Mouse (Mus musculus) cerebellum, postnatal 14 days (tissue): ENCODE data around the gene Nhlrc3.

ENCODE experiments used
- DNase-seq, 2 experiments: peaks; one replicate each; pipeline ENCODE4 v3.0.0; 2021; ENCODE audit warnings: mixed read lengths in 2 of 2

Nhlrc3 gene

DNA sequence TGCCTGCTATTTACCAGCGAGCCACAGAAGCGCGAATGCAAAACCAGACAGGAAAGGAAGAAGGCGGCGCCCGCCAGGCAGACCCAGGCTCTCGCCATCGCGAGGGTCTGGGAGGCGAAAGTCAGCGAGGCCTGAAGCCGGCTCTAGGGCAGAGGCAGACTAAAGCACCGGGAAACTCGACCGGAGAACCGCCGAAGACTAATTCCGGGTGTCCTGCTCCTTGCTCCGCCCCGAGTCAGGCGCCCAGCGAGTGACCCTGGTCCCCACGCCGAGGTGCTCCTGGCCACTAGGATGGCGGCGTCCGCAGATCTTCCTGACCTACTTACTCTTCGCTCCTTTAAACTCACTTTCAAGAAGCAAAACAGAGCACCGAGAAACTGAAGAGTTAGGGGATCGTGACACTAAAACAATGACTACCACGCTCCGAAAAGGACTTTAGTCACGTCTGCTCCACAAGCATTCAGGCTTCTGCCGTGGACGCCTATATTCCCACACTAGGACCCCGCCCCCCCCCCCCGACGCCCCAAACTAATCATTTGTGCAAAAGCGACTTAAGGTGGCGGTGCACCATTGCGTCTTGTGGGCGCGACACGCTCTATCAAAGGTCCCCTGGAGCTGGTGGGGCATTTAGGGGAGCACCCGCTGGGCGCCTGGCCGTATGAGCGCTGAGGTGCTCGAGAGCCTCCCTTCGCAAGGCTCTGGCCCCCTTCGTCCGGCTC lies at the start of gene Nhlrc3, which contains the start of gene Proser1:
Nhlrc3 (minus strand) TSS at position 287 of the 719 bp plus-strand sequence.
Proser1 (plus strand) TSS at position 621 of the 719 bp plus-strand sequence.
- peak; percentile 96 to 98 for DNase-seq

DNA sequence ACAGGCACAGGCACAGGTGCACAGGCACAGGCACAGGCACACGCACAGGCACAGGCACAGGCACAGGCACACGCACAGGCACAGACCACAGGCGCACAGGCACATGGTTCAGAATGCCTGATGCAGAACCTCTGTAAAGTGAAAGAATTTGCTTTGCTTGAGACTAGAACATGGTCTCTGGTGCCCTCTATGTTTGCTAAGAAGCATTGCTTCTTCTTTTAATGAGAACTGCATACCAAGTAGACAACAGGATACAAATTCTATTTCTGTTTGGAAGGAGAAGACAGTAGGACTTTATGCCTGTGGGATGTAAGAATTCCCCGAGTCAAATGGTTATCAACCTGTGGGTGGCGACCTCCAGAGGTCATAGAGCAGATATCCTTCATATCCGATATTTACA lies 39.3 kb upstream of the Nhlrc3 start:
- DNase-seq = no peak

DNA sequence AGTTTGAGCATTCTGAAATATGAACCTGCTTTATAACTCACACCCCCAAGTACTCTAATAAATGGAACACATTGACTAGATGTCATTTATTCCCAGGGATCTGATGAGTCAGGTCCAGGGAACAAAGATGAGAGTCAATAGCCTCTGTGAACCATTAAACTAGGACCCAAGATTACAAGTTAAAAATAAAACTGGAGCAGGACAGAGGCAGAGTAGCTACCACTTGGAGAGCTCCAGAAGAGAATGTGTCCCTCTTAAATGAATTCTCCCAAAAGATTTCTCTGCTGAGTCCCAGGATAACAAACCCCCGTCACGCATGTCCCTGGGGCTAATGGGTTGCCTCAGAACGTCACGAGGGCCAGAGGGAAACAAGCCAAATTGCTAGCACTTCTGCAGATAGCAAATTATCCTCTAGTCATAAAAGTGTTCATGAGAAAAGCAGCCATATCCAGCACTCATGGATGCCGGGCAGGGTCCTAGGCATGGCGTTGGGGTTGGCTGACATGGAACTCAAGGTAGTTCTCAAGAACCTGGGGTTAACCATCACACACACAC lies 35.3 kb upstream of the Nhlrc3 start:
- DNase-seq = no peak

DNA sequence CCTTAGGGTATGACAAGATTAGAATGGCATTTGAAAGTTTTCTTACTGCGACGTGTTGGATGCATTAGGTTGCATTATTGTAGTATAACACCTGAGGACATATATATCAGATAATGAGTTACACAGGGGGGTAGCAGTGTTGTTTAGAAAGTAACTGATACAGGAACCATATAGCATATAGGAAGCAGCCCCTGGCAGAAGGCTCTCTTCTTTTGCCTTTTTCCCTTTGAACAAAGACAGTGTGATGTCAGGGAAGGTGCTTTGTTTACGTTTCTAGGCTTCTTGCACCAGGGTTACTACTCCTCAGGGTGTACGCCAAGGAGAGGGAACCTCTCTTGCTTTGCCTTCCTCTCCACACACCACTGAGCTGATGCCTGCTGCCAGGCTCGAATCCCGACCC lies 25.2 kb upstream of the Nhlrc3 start, which contains the start of gene Stoml3:
Stoml3 (plus strand) TSS at position 301 of the 400 bp plus-strand sequence.
- DNase-seq = no peak

DNA sequence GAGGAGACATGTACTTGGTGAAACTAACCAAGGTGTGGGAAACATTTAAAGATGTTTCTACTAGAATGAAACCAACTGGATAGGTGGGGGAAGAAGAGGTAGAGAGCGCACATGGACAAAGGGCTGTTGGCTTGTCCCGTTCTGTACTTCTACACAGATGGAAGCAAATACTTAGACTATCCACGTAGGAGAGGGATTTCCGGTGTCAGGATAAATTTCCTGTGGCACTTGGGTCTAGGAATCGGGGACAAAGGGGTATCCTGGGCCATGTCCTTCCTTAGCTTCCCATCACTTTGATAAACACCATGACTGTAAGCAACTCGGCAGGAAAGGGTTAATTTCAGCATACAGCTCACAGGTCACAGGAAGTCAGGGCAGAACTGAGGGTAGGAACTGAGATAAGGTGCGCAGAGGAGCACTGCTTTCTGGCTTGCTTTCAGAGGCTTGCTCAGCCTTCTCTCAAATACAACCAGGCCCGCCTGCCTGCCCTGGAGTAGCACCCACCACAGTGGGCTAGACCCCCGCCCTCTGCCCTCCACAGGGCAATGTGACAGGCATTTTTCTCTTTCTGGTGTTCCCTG lies 24.0 kb upstream of the Nhlrc3 start:
- no peak for DNase-seq

GRCm38 (mm10) chr3:53486561-53486960 lies 23.4 kb upstream of the Nhlrc3 start:
- DNase-seq = no peak

- no peak for DNase-seq
Measured at GRCm38 (mm10) chr3:53483414-53484059, 20.4 kb upstream of the Nhlrc3 start.

DNA sequence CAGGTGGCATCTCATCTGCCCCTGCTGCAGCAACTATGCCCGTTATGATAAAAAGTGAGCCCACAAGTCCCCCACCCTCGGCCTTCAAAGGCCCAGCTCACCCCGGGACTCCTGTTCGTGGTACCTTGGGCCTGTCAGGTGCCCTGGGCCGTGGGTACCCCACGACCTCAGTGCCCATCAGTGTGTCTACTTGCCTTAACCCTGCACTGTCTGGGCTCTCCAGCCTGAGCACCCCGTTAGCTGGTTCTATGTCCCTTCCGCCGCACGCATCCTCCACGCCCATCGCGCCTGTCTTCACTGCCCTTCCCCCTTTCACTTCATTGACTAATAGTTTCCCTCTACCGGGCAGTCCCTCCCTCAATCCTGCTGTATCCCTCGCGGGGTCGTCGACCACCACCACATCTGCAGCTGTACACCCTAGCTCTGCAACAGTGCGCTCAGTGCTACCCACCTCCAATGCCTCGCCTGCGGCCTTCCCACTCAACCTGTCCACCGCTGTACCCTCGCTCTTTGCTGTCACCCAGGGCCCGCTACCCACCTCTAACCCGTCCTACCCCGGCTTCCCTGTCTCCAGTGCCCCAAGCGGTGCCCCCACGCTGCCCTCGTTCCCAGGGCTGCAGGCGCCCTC lies 15.4 kb upstream of the Nhlrc3 start:
- DNase-seq = no peak

DNA sequence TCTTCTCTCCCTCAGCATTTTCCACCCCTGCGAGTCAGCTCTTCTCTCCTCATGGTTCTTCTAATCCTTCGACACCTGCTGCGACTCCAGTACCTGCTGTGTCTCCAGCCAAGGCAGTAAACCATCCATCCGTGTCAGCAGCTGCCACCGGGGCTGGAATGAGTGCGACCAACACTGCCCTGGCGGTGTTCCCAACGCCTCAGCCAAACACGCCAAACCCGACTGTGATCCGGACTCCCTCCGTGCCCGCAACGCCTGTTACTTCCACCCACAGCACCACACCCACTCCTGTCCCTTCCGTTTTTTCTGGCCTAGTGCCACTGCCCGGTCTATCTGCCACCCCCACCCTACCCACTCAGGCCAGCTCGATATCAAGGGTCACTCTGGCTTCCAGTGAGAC lies 14.3 kb upstream of the Nhlrc3 start:
- DNase-seq = peak; percentile 72 to 77

GRCm38 (mm10) chr3:53475889-53476288 lies 12.8 kb upstream of the Nhlrc3 start:
- DNase-seq = peak; percentile 77 to 80

- DNase-seq = no peak
Measured at GRCm38 (mm10) chr3:53474179-53474578, 11.0 kb upstream of the Nhlrc3 start.

DNA sequence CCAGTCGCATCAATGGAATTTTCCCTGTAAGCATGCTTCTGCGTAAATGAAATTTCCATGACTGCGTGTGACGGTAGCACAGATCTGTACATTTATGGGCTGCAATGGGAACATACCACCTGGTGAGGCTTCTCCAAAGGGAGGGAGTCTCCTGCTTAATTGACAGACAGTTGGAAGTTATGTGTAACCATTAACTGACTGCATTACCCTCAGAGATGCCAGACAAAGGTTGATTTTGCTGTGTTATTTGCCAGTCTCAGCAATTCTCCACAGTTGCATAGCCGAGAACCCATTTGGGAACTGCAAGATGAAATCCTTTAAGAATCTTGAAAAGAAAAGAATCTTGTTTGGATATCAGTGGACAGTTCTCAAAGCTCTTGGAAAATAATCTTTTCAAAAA lies 8.9 kb upstream of the Nhlrc3 start:
- DNase-seq = no peak

DNA sequence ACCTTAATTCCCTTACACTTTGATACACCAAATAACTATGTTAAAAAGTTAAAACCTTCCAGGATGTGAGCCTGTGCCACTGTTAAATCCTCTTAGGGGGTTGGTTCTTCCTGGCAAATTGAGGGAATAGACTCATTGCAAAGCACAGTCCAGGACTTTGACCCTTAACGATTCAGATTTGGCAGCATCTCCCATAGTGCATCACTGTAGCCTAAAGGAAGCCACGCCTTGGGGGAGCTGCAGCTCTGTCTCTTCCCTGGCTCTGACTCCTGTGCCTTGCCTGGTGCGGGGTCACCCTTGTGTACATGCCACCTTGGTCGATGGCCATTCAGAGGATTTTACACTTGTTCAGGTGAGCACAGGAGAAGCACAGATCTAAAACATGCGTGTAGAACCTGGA lies 6.5 kb upstream of the Nhlrc3 start:
- DNase-seq = no peak

GRCm38 (mm10) chr3:53467356-53467755 lies 4.2 kb upstream of the Nhlrc3 start:
- DNase-seq = no peak

- no peak for DNase-seq
Measured at GRCm38 (mm10) chr3:53466481-53466880, 3.3 kb upstream of the Nhlrc3 start.

DNA sequence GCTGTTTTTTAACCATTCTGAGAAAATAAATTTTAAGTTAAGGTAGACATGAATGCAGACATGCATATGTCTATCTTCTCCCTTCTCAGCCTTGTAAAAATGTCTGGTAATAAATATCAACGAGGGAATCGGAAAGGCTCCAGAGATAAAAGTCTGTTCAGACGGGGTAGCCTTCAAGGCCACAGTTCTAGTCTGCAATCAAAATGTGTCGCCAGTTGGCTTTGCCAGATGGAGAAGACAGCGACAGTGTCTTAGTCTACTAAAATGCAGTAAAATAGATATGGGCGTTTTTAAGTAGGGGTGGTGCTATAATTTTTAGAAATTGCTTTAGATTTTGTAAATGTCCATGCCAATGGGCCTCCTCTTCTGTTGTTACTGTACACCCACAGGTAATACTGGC lies 2.2 kb upstream of the Nhlrc3 start:
- DNase-seq = no peak

DNA sequence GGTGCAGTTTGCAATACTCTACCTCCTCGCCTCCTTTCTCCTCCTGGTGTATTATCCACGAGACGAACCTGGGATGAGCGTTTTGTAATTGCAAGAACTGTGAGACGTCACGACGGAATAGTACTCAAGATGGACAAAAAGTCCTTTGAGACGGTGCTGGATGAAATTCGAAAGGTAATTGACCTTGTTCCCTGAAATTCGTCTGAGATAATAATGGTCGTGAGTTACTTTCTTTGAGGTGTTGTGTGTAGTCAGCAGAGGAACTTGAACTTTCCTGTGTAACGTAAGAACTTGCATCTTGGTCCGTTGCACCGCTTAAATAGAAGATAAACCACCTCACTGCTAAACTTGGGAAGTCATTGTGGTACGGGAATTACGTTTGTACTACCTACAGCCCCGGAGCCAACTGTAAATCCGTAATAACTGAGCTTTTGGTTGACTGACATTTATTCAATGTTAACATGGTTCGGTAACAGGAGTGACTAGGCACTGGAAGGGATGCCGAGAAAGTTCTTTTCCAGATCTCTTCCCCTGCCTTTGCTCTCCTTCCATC lies 1.1 kb upstream of the Nhlrc3 start:
- no peak for DNase-seq

DNA sequence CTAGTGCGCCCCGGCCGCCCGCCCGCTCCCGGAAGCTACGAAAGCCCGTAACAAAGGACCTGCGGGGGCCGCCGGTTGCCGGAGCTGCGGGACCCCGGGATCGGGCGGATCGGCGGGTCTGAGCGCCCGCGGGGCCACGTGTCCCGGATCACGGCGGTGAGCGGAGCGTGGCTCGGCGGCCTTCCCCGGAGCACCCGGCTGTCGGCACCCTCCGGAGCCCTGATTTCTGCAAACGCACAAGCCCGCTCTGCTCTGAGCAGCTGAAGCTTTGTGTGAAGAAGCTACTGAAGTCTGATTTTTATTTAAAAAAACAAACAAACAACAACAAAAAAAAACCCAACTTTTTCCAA lies 608 bp upstream of the Nhlrc3 start:
- DNase-seq = no peak

GRCm38 (mm10) chr3:53462701-53463045 lies 459 bp downstream of the Nhlrc3 start:
- DNase-seq = no peak

- DNase-seq = no peak
Measured at GRCm38 (mm10) chr3:53460106-53460505, 3.0 kb downstream of the Nhlrc3 start.

DNA sequence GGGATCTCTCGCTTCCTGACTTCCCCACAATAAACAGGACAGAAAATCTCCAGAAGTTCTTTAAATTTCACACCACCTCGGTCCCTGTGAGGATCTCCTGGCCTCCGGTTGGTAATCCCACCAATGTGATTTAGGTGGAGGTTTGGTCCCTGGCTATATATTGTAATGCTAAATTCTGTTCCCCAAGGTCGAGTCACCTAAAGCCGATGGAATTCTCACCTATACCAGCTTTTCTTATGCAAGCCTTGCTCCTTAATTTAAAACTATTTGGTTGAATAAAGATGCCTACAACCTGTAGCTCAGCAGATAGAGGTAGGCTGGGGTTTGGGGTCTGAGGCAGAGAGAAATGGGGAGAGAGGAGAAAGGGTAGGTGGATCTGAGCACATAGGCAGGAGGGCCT lies 5.4 kb downstream of the Nhlrc3 start:
- no peak for DNase-seq

DNA sequence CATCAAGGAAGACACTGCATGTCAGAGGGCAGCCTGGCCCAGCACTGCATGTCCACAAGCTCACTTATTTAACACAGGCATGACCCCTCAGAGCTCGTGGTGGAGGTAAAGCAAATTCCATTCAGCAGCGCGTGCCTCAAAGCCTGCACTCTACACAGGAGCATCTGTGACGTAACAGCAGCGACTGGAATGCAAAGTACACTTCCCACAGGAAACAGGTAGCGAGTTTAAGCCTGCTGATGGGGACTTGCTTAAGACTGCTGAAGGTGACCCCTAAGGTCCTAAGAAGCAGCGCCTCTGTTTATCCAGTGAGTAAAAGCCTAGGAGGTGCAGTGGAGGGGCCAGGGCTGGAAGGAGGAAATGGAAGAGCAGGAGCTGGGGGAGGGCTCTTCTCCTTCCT lies 8.1 kb downstream of the Nhlrc3 start:
- no peak for DNase-seq

DNA sequence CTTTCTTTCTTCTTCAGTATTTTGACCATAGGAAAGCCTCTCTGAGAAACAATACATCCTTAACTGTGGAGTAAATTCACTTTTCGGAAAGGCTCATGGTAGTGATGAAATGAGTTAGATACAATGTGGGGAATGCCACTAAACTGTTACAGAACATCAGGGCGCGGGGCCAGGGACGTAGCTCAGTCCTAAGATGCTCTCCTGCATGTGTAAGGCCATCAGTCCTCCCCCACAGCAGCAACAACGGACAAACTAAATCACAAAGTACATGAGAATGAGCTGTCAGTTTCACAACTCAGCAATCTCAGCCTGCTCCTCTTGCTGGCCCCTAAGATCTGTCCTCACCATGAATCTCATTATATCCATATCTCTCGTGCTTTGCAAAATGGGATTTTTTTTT lies 8.6 kb downstream of the Nhlrc3 start:
- DNase-seq = no peak
